Mouse (Mus musculus) liver, adult 2 months (tissue): ENCODE results near the gene 1600014C10Rik.

Experiments
- CTCF ChIP-seq: fragments of 200-500 bp; IDR thresholded peaks from 2 replicates; pipeline ENCODE4 v1.5.1; 2011; ENCODE audit warnings: low read depth, low read length, control low read depth
- POLR2A ChIP-seq: fragments of 200-500 bp; IDR thresholded peaks from 2 replicates; pipeline ENCODE4 v1.6.1; 2011; ENCODE audit warnings: low read length, control low read depth; ENCODE audit not compliant: insufficient read depth; ENCODE audit errors: extremely low read depth

GRCm38 (mm10) chr7:38218631-38219367 lies 35.8 kb downstream of the 1600014C10Rik start:
- no peak for TF ChIP-seq POLR2A
- no peak for TF ChIP-seq CTCF
